Mouse (Mus musculus) megakaryocyte, embryonic 14.5 days (primary cell): ENCODE data around the gene Fgfr2.

Experiments
- FLI1 ChIP-seq: IDR thresholded peaks from 2 replicates; pipeline ENCODE4 v1.6.1; 2012; ENCODE audit warnings: low read length, inconsistent platforms, mixed read lengths
- GATA1 ChIP-seq: IDR thresholded peaks from 3 replicates; pipeline ENCODE4 v1.6.1; 2012; ENCODE audit warnings: mixed read lengths, low read length, inconsistent platforms, borderline replicate concordance

GRCm38 (mm10) chr7:133059150-133059509, 64.0 kb downstream of the Fgfr2 start:
- TF ChIP-seq GATA1 (no peak), FLI1 (no peak)
